Comparison of ENCODE assay signal across 8 mouse cellular contexts in genomic region chr14:120912916-120913315, GRCm38 (mm10). TPM values are rescaled to one million over a fixed set of nuclear protein-coding genes. Genes with fewer than 3 reads are reported as not detected.
DNase-seq lines count a peak whose midpoint lies in the region; ATAC-seq and TF ChIP-seq lines count a peak whose summit lies in the region.

No protein-coding gene starts in this region.

- no peak overlapping the region for H3K27ac ChIP-seq in lung, postnatal 0 days (ENCODE audit: low read length)
- H3K27ac ChIP-seq in forebrain, embryonic 11.5 days (ENCODE audit: low read depth, low read length), result no peak overlapping the region
- no peak overlapping the region for H3K27ac ChIP-seq in liver, embryonic 12.5 days
- H3K27ac ChIP-seq in stomach, embryonic 15.5 days, result no peak overlapping the region

- H3K4me1 ChIP-seq in lung, postnatal 0 days (ENCODE audit: insufficient read depth, low read depth, low read length), result peaks cover 11% of the 10 kb centered on the region; the same call in 1 of the 2 replicates
- 0 out of 2 replicates have a peak, but pooled peaks cover 2% of the 10 kb centered on the region for H3K4me1 ChIP-seq in forebrain, embryonic 11.5 days (replicated peaks; ENCODE audit: control insufficient read depth, insufficient read depth, low read length)
- H3K4me1 ChIP-seq in liver, embryonic 12.5 days, result peaks cover 33% of the 10 kb centered on the region
- H3K4me1 ChIP-seq in stomach, embryonic 15.5 days, result 0 out of 2 replicates have a peak, but pooled peaks cover 11% of the 10 kb centered on the region

- no peak for TF ChIP-seq EP300 in lung, postnatal 0 days (IDR thresholded peaks at IDR 0.05)

- TF ChIP-seq CTCF in lung, postnatal 0 days (IDR thresholded peaks at IDR 0.05), result no peak; the same call in 1 of the 2 replicates

- no peak overlapping the region; the same call in 1 of the 2 replicates for H3K4me2 ChIP-seq in lung, postnatal 0 days (replicated peaks; ENCODE audit: low read depth, low read length)
- H3K4me2 ChIP-seq in forebrain, embryonic 11.5 days (ENCODE audit: low read depth, low read length, severe bottlenecking), result peak overlapping the region; percentile 56
- peak overlapping the region; percentile 96 for H3K4me2 ChIP-seq in liver, embryonic 12.5 days
- peak overlapping the region; percentile 70 for H3K4me2 ChIP-seq in stomach, embryonic 15.5 days

- WGBS in lung, postnatal 0 days, result 45% methylated on average over 7 of the region's 7 CpGs
- 4% methylated on average over 7 of the region's 7 CpGs for WGBS in forebrain, embryonic 11.5 days
- 56% methylated on average over 7 of the region's 7 CpGs for WGBS in liver, embryonic 12.5 days (ENCODE audit: insufficient replicate concordance)
- WGBS in stomach, embryonic 15.5 days, result 45% methylated on average over 7 of the region's 7 CpGs

- no peaks in the 10 kb centered on the region for H3K36me3 ChIP-seq in lung, postnatal 0 days (ENCODE audit: insufficient read depth, low read length)
- no peaks in the 10 kb centered on the region for H3K36me3 ChIP-seq in forebrain, embryonic 11.5 days (ENCODE audit: control insufficient read depth, insufficient read depth, low read length)
- H3K36me3 ChIP-seq in liver, embryonic 12.5 days, result peaks cover 30% of the 10 kb centered on the region
- H3K36me3 ChIP-seq in stomach, embryonic 15.5 days, result no peaks in the 10 kb centered on the region

- H3K9me3 ChIP-seq in lung, postnatal 0 days (ENCODE audit: low read length), result no peaks in the 10 kb centered on the region
- no peaks in the 10 kb centered on the region for H3K9me3 ChIP-seq in forebrain, embryonic 11.5 days (ENCODE audit: control insufficient read depth, low read length)
- H3K9me3 ChIP-seq in liver, embryonic 12.5 days (replicated peaks), result no peaks in the 10 kb centered on the region
- no peaks in the 10 kb centered on the region for H3K9me3 ChIP-seq in stomach, embryonic 15.5 days

- H3K4me3 ChIP-seq in lung, postnatal 0 days (ENCODE audit: low read depth, low read length), result no peak overlapping the region
- H3K4me3 ChIP-seq in forebrain, embryonic 11.5 days (ENCODE audit: low read depth, low read length), result peak overlapping the region; percentile 93
- peak overlapping the region; percentile 89 for H3K4me3 ChIP-seq in liver, embryonic 12.5 days
- no peak overlapping the region for H3K4me3 ChIP-seq in stomach, embryonic 15.5 days (replicated peaks)

- peak; percentile 39 for DNase-seq in lung, postnatal 0 days (ENCODE audit: low spot score)
- no peak for DNase-seq in lung, postnatal 14 days
- DNase-seq in forebrain, embryonic 11.5 days (ENCODE audit: low spot score), result no peak
- DNase-seq in right cerebral cortex, postnatal 25 days, result no peak
- no peak for DNase-seq in thymus, postnatal 14 days
- no peak for DNase-seq in layer of hippocampus, adult 9-11 months

- no peak for ATAC-seq in lung, postnatal 0 days
- ATAC-seq in forebrain, embryonic 11.5 days (replicated peaks; ENCODE audit: low FRiP score), result no peak
- ATAC-seq in liver, embryonic 12.5 days, result no peak
- no peak for ATAC-seq in stomach, embryonic 15.5 days (ENCODE audit: insufficient read depth, low FRiP score, low read depth)

- H3K9ac ChIP-seq in lung, postnatal 0 days (replicated peaks; ENCODE audit: low read depth), result no peak overlapping the region
- H3K9ac ChIP-seq in forebrain, embryonic 11.5 days (ENCODE audit: low read length), result no peak overlapping the region; the same call in 1 of the 2 replicates
- peak overlapping the region; percentile 90 for H3K9ac ChIP-seq in liver, embryonic 12.5 days
- no peak overlapping the region for H3K9ac ChIP-seq in stomach, embryonic 15.5 days

- no peaks in the 10 kb centered on the region for H3K27me3 ChIP-seq in lung, postnatal 0 days (replicated peaks; ENCODE audit: insufficient read depth, low read length)
- no peaks in the 10 kb centered on the region for H3K27me3 ChIP-seq in forebrain, embryonic 11.5 days (ENCODE audit: control insufficient read depth, insufficient read depth, low read length)
- no peaks in the 10 kb centered on the region for H3K27me3 ChIP-seq in liver, embryonic 12.5 days (replicated peaks)
- H3K27me3 ChIP-seq in stomach, embryonic 15.5 days (replicated peaks), result no peaks in the 10 kb centered on the region

RNA-seq across cellular contexts. Expression of gene Ipo5, which starts 1.9 kb away (rescaled TPM):
- 23.4 and 25.4 TPM in 2 replicates for polyA plus RNA-seq in lung, postnatal 0 days (2015; fragmentation: Nextera tagmentation; extraction: Ambion mirVana)
- 181 and 183 TPM in 2 replicates for polyA plus RNA-seq in forebrain, embryonic 11.5 days (2014; fragmentation: Nextera tagmentation; extraction: Ambion mirVana)
- 83.2 and 87.3 TPM in 2 replicates for polyA plus RNA-seq in liver, embryonic 12.5 days (2016; fragmentation: Nextera tagmentation; extraction: Ambion mirVana)
- 76.0 and 81.7 TPM in 2 replicates for polyA plus RNA-seq in stomach, embryonic 15.5 days (2015; fragmentation: Nextera tagmentation; extraction: Ambion mirVana)

Comparison
In these comparisons a context has a peak if more than half of its experiments do, and no peak if none do; other contexts are left out.
1. H3K4me3 ChIP-seq: peak in forebrain, embryonic 11.5 days (single experiment) and liver, embryonic 12.5 days (single experiment); none in lung, postnatal 0 days (single experiment) and stomach, embryonic 15.5 days (single experiment).